Mouse (Mus musculus) small intestine, adult 2 months (tissue): ENCODE results near the gene Coro7.

Source experiments
- CTCF ChIP-seq: fragments of 200-500 bp; IDR thresholded peaks from 2 replicates; pipeline ENCODE4 v1.5.1; 2012; ENCODE audit warnings: low read depth, mild to moderate bottlenecking, control low read depth, inconsistent platforms, low read length, moderate library complexity, mixed read lengths; ENCODE audit not compliant: insufficient replicate concordance, insufficient read length; ENCODE audit errors: extremely low read depth
- POLR2A ChIP-seq: fragments of 200-500 bp; IDR thresholded peaks from 2 replicates; pipeline ENCODE4 v1.6.1; 2012; ENCODE audit warnings: low read depth, mild to moderate bottlenecking, control low read depth, inconsistent platforms, low read length, moderate library complexity

- TF ChIP-seq CTCF, result no peak
- TF ChIP-seq POLR2A, result no peak
These were observed 39.1 kb downstream of the Coro7 start for GRCm38 (mm10) chr16:4640267-4641005.
